Mouse (Mus musculus) ES-E14 (cell line): ENCODE data around the gene Cd300e. TPM values are rescaled to one million over a fixed set of nuclear protein-coding genes. Genes with fewer than 3 reads are reported as not detected.

Experiments used
- DNase-seq: peaks from one replicate; pipeline ENCODE4 v3.0.0-alpha.2; 2013; ENCODE audit warnings: low read depth, low spot score
- H3K27ac ChIP-seq: 2 replicates; pipeline ENCODE4 v1.5.1; 2012; ENCODE audit warnings: low read depth, mild to moderate bottlenecking, low read length, moderate library complexity, mixed read lengths; ENCODE audit not compliant: poor library complexity, insufficient read depth, severe bottlenecking
- H3K36me3 ChIP-seq: 2 replicates; pipeline ENCODE4 v1.6.1; 2012; ENCODE audit warnings: mild to moderate bottlenecking, low read length, moderate library complexity, mixed read lengths; ENCODE audit not compliant: control insufficient read depth, poor library complexity, insufficient read depth, severe bottlenecking
- H3K4me1 ChIP-seq, 2 experiments: fragments of 150-350 bp in 1 of 2; sonication (generic) in 1 of 2; 2 replicates each; pipeline ENCODE4 v1.6.1; 2012; ENCODE audit warnings: low read length in 2 of 2, mild to moderate bottlenecking in 1 of 2, mixed read lengths in 1 of 2; ENCODE audit not compliant: control insufficient read depth in 2 of 2, insufficient read depth in 2 of 2, poor library complexity in 1 of 2
- H3K4me3 ChIP-seq, 2 experiments: fragments of 150-350 bp in 1 of 2; sonication (generic) in 1 of 2; 2 replicates each; pipeline ENCODE4 v1.5.1; 2012; ENCODE audit warnings: low read length in 2 of 2, low read depth in 1 of 2, mild to moderate bottlenecking in 1 of 2, mixed read lengths in 1 of 2; ENCODE audit not compliant: insufficient read depth in 1 of 2, poor library complexity in 1 of 2, severe bottlenecking in 1 of 2
- H3K9ac ChIP-seq: 2 replicates; pipeline ENCODE4 v1.6.1; 2012; ENCODE audit warnings: low read depth, mild to moderate bottlenecking, low read length, mixed read lengths; ENCODE audit not compliant: poor library complexity, insufficient read depth, severe bottlenecking
- H3K9me3 ChIP-seq: fragments of 150-350 bp; sonication (generic); 2 replicates; pipeline ENCODE4 v1.6.1; 2012; ENCODE audit warnings: low read depth, mild to moderate bottlenecking, low read length; ENCODE audit not compliant: control insufficient read depth, insufficient read depth
- CHD2 ChIP-seq: IDR thresholded peaks from 2 replicates; pipeline ENCODE4 v1.6.1; 2014; ENCODE audit warnings: mild to moderate bottlenecking, low read depth, low read length, inconsistent platforms
- HCFC1 ChIP-seq: IDR thresholded peaks from 2 replicates; pipeline ENCODE4 v1.6.1; 2012; ENCODE audit warnings: low read length, inconsistent platforms, borderline replicate concordance; ENCODE audit not compliant: insufficient read depth
- ZC3H11A ChIP-seq: IDR thresholded peaks from 2 replicates; pipeline ENCODE4 v1.6.1; 2012; ENCODE audit warnings: low read depth, mild to moderate bottlenecking, inconsistent platforms, low read length, borderline replicate concordance
- ZNF384 ChIP-seq: IDR thresholded peaks from 2 replicates; pipeline ENCODE4 v1.6.1; 2012; ENCODE audit warnings: low read depth, low read length, inconsistent platforms
- in situ Hi-C, 2 experiments: fragments of 600-800 bp; cut with MboI; formaldehyde crosslinking; loops; one replicate each; pipeline ENCODE4 v1.15.1; 2025; ENCODE audit warnings: low sequenced_read_pairs in 2 of 2, inconsistent platforms in 1 of 2; ENCODE audit not compliant: unreplicated experiment in 2 of 2
- total RNA-seq: library from RNA; depleted of rRNA; stranded (reverse); fragments of 300-350 nt; gene quantifications from 2 replicates; pipeline ENCODE4 v1.2.3, GENCODE M21; 2012; rRNA removed

The Cd300e gene
- total RNA-seq, 1 experiment, result 0.09 TPM

GRCm38 (mm10) chr11:115004070-115004469 is 57.9 kb downstream of the Cd300e start:
- no peak overlapping the region for H3K4me3 ChIP-seq
- no peak for DNase-seq
- no peak for TF ChIP-seq CHD2
- no peak for TF ChIP-seq ZNF384
- TF ChIP-seq ZC3H11A, result no peak
- TF ChIP-seq HCFC1, result no peak
- H3K27ac ChIP-seq, result no peak overlapping the region
- H3K9me3 ChIP-seq, result no peaks in the 10 kb centered on the region
- no peak overlapping the region for H3K9ac ChIP-seq
- in situ Hi-C loops, result no loop called here
- no peaks in the 10 kb centered on the region for H3K36me3 ChIP-seq
- H3K4me1 ChIP-seq, result no peaks in the 10 kb centered on the region

Other genes with a start within 250 kb of the Cd300e start
- gene Gprc5c, start 211.0 kb downstream of the Cd300e start, total RNA-seq, result 35.9 and 36.5 TPM in 2 replicates
- 0.22 and 0.58 TPM in 2 replicates for gene Cd300a, start 172.1 kb downstream of the Cd300e start, total RNA-seq
- not detected in 2 replicates for gene Cd300lb, start 127.8 kb downstream of the Cd300e start, total RNA-seq
- not detected in 2 replicates for gene Cd300c, start 93.0 kb downstream of the Cd300e start, total RNA-seq
- gene Cd300ld, start 72.3 kb downstream of the Cd300e start, total RNA-seq, result 0.09 TPM in 1 of 2 replicates, not detected in the other
- gene Cd300c2, start 60.3 kb downstream of the Cd300e start, total RNA-seq, result not detected in 2 replicates
- gene Cd300ld2, start 46.0 kb downstream of the Cd300e start, total RNA-seq, result not detected in 2 replicates
- gene Cd300ld4, start 35.2 kb downstream of the Cd300e start, total RNA-seq, result not detected in 2 replicates
- gene Cd300ld5, start 24.4 kb downstream of the Cd300e start, total RNA-seq, result not detected in 2 replicates
- gene Cd300ld3, start 13.8 kb downstream of the Cd300e start, total RNA-seq, result not detected in 2 replicates
- gene Rab37, start 29.3 kb upstream of the Cd300e start, total RNA-seq, result 0.67 and 0.85 TPM in 2 replicates
- 0.40 and 0.42 TPM in 2 replicates for gene Cd300lf, start 71.8 kb upstream of the Cd300e start, total RNA-seq
- 40.3 and 43.9 TPM in 2 replicates for gene Slc9a3r1, start 101.2 kb upstream of the Cd300e start, total RNA-seq
- 14.7 and 17.2 TPM in 2 replicates for gene Tmem104, start 125.3 kb upstream of the Cd300e start, total RNA-seq
- 16.9 and 19.3 TPM in 2 replicates for gene Nat9, start 125.7 kb upstream of the Cd300e start, total RNA-seq
- 0.21 and 0.22 TPM in 2 replicates for gene Grin2c, start 205.1 kb upstream of the Cd300e start, total RNA-seq
- gene Fdxr, start 214.9 kb upstream of the Cd300e start, total RNA-seq, result 12.1 and 21.0 TPM in 2 replicates
- 2.1 and 3.7 TPM in 2 replicates for gene Fads6, start 235.5 kb upstream of the Cd300e start, total RNA-seq
- 0.18 and 0.21 TPM in 2 replicates for gene Otop2, start 245.0 kb upstream of the Cd300e start, total RNA-seq